Mouse (Mus musculus): ENCODE data around the gene Tbx2. TPM values are rescaled to one million over a fixed set of nuclear protein-coding genes. Genes with fewer than 3 reads are reported as not detected.

Tbx2 gene
- polyA plus RNA-seq, 1 experiment: 5.0 TPM

DNA sequence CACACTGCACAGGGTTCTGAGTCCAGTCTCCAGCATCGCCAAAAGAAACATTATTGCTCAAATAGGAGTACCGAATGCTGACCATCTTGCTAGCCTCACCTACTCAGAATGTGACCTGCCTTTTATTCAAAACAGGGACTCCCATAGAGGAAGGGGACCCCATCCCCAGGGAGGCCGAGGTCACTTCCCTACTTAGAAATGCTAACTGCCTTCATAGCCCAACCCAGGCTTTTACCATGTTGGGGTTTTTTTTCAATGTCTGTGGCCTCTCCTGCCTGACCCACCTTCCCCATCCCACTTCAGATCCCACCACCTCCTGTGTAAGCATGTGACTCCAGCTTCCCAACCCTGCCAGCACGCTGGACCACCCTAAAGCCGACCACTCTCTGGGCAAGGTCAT, 20.7 kb upstream of the Tbx2 start:
- no peak overlapping the region for H3K4me3 ChIP-seq (ENCODE audit: extremely low read depth, insufficient read depth, insufficient read length)
- H3K27ac ChIP-seq (ENCODE audit: insufficient read depth, low read length): no peak overlapping the region
- no peaks in the 10 kb centered on the region for H3K27me3 ChIP-seq (ENCODE audit: control insufficient read depth, insufficient read depth, low read length)
- WGBS: 74% methylated on average over 5 of the region's 5 CpGs
- H3K4me1 ChIP-seq (ENCODE audit: control insufficient read depth, insufficient read depth, insufficient read length): peaks cover 13% of the 10 kb centered on the region; the same call in 1 of the 2 replicates
- no peak for DNase-seq (ENCODE audit: low read depth in 1 of 2, low spot score in 2 of 2)
- no peaks in the 10 kb centered on the region for H3K36me3 ChIP-seq (ENCODE audit: control insufficient read depth, insufficient read depth, low read length)
- TF ChIP-seq POLR2A (IDR thresholded peaks at IDR 0.05; ENCODE audit: low read depth, low read length) (no peak), CTCF (IDR thresholded peaks at IDR 0.05; ENCODE audit: extremely low read depth, insufficient read depth, insufficient read length, insufficient replicate concordance) (no peak)

DNA sequence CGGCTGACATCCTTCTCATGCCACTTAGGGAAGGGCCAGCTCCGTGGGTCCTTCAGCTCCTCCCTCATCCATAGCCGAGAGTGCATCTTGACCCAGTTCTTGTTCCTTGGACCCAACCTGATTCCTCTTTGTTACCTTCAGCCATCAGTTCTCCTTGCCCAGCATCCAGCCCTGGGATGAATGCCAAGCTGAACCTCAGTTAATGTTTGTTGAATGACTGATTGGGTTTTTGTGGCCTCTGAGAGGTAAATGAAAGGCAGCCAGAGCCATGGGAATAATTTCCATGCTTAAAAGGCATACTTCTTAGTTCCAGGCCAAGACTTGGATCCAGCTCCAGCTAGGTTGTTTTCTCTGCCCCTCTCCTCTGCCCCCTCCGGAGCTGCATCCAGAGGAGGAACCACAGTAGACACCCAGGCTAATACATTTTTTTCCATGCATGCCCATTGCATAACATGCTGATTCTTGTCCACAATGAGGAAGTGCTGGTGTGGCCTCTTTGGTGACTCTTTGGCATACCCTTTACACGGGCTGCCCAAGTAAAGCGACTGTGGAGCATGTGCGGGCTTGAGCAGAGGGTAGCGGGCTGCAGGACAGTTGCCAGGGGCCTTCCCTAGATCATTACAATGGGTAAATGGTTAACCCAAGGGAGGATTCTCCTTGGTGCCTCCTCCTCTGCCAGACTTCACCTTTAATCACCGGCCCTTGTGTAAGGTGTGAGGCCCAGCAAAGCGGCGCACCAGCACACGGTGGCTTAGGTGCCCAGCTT, 20.0 kb upstream of the Tbx2 start:
- Histone ChIP-seq H3K4me1 (ENCODE audit: control insufficient read depth, insufficient read depth, insufficient read length) (peaks cover 13% of the 10 kb centered on the region; the same call in 1 of the 2 replicates), H3K4me3 (ENCODE audit: extremely low read depth, insufficient read depth, insufficient read length) (no peak overlapping the region), H3K27ac (ENCODE audit: insufficient read depth, low read length) (no peak overlapping the region), H3K27me3 (ENCODE audit: control insufficient read depth, insufficient read depth, low read length) (no peaks in the 10 kb centered on the region), H3K36me3 (ENCODE audit: control insufficient read depth, insufficient read depth, low read length) (no peaks in the 10 kb centered on the region)
- TF ChIP-seq POLR2A (IDR thresholded peaks at IDR 0.05; ENCODE audit: low read depth, low read length) (no peak), CTCF (IDR thresholded peaks at IDR 0.05; ENCODE audit: extremely low read depth, insufficient read depth, insufficient read length, insufficient replicate concordance) (no peak)
- no peak for DNase-seq (ENCODE audit: low read depth in 1 of 2, low spot score in 2 of 2)
- 79% methylated on average over 12 of the region's 12 CpGs for WGBS

DNA sequence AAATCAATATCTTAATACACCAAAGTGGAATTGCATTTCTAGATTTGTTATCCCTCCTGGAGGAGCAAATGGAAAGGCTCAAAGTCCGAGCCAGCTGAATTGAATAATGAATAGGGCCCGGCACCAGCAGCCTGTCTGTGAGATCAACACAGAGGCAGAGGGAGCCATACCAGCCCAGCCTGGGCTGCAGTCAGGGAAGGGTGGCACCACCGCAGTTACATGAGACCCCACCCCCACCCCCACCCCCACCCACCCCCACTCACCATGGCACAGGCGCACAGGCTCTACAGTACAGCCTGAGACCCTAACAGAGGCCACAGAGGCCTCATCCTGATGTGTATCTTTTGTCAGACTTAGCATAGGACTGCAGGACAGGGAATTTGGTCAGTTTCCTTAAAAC, 17.7 kb upstream of the Tbx2 start:
- 81% methylated on average over 4 of the region's 4 CpGs for WGBS
- H3K27me3 ChIP-seq (ENCODE audit: control insufficient read depth, insufficient read depth, low read length): no peaks in the 10 kb centered on the region
- no peak overlapping the region for H3K27ac ChIP-seq (ENCODE audit: insufficient read depth, low read length)
- H3K36me3 ChIP-seq (ENCODE audit: control insufficient read depth, insufficient read depth, low read length): no peaks in the 10 kb centered on the region
- H3K4me3 ChIP-seq (ENCODE audit: extremely low read depth, insufficient read depth, insufficient read length): no peak overlapping the region
- TF ChIP-seq CTCF (IDR thresholded peaks at IDR 0.05; ENCODE audit: extremely low read depth, insufficient read depth, insufficient read length, insufficient replicate concordance) (no peak), POLR2A (IDR thresholded peaks at IDR 0.05; ENCODE audit: low read depth, low read length) (no peak)
- H3K4me1 ChIP-seq (ENCODE audit: control insufficient read depth, insufficient read depth, insufficient read length): peaks cover 13% of the 10 kb centered on the region; the same call in 1 of the 2 replicates
- no peak for DNase-seq (ENCODE audit: low read depth in 1 of 2, low spot score in 2 of 2)

DNA sequence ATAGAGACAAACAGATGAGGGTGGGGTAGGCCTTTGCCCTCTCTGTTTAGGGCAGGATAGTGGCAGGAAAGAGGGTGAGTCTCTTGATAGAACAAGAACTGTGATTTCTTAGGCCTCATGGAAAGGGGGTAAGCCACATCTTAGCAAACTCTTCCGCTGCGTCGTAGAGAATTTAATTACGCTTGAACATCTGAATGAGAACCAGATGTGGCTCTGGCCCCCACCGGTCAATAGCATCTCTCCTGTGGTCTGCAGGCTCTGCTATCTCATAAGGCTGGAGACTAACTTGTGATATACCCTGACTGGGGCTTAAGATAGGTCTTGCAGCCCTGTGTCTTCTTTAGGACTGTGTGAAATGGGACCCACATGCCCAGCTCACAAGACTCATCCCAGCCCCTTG, 15.9 kb upstream of the Tbx2 start:
- no peak for DNase-seq (ENCODE audit: low read depth in 1 of 2, low spot score in 2 of 2)
- H3K36me3 ChIP-seq (ENCODE audit: control insufficient read depth, insufficient read depth, low read length): no peaks in the 10 kb centered on the region
- H3K4me1 ChIP-seq (ENCODE audit: control insufficient read depth, insufficient read depth, insufficient read length): peaks cover 6% of the 10 kb centered on the region; the same call in 1 of the 2 replicates
- H3K27ac ChIP-seq (ENCODE audit: insufficient read depth, low read length): no peak overlapping the region
- no peak overlapping the region for H3K4me3 ChIP-seq (ENCODE audit: extremely low read depth, insufficient read depth, insufficient read length)
- no peak for TF ChIP-seq POLR2A (IDR thresholded peaks at IDR 0.05; ENCODE audit: low read depth, low read length)
- TF ChIP-seq CTCF (IDR thresholded peaks at IDR 0.05; ENCODE audit: extremely low read depth, insufficient read depth, insufficient read length, insufficient replicate concordance): no peak
- 95% methylated on average over 5 of the region's 5 CpGs for WGBS
- no peaks in the 10 kb centered on the region for H3K27me3 ChIP-seq (ENCODE audit: control insufficient read depth, insufficient read depth, low read length)

DNA sequence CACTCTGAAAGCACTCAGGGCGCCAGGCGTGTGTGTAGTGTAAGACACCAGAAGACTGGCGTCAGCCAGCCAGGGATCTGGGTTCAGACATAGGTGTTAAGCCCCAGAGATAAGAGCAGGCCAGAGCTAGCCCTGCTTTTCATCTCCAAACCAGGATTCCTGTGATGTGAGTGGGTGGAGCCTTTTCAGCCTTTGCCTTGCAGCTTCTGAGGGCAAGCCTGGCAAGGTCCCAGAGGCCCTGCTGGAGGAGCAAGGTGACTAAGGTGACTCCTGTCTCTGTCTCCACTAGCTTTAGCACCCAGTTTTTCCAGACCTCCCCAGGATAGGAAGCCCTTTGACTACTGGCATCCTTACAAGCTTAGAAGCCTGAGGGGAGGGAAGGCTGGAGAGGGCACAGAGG, 13.9 kb upstream of the Tbx2 start:
- TF ChIP-seq CTCF (IDR thresholded peaks at IDR 0.05; ENCODE audit: extremely low read depth, insufficient read depth, insufficient read length, insufficient replicate concordance) (no peak), POLR2A (IDR thresholded peaks at IDR 0.05; ENCODE audit: low read depth, low read length) (no peak)
- no peak for DNase-seq (ENCODE audit: low read depth in 1 of 2, low spot score in 2 of 2)
- H3K27me3 ChIP-seq (ENCODE audit: control insufficient read depth, insufficient read depth, low read length): no peaks in the 10 kb centered on the region
- no peak overlapping the region for H3K4me3 ChIP-seq (ENCODE audit: extremely low read depth, insufficient read depth, insufficient read length)
- 86% methylated on average over 3 of the region's 3 CpGs for WGBS
- H3K4me1 ChIP-seq (ENCODE audit: control insufficient read depth, insufficient read depth, insufficient read length): no peaks in the 10 kb centered on the region
- H3K27ac ChIP-seq (ENCODE audit: insufficient read depth, low read length): no peak overlapping the region
- H3K36me3 ChIP-seq (ENCODE audit: control insufficient read depth, insufficient read depth, low read length): no peaks in the 10 kb centered on the region

DNA sequence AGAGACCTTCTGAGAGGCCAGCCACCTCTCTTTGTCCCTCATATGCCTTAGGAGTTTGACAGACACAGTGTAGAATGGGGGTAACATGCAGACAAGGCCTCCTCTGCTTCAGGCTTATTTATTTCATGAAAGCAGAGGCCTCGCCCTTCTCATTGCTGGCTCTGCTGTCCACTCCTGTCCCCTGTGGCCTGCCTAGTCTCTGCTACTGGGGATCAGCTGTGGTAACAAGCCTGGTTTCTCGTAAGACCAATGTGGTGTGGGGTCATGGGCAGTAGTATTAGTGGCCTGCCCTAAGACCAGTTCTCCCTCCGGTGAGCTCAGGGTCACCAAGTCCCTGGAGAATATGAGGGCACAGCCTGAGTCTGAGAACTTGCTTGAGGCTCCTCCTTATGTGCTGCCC, 11.4 kb upstream of the Tbx2 start:
- no peak overlapping the region for H3K27ac ChIP-seq (ENCODE audit: insufficient read depth, low read length)

DNA sequence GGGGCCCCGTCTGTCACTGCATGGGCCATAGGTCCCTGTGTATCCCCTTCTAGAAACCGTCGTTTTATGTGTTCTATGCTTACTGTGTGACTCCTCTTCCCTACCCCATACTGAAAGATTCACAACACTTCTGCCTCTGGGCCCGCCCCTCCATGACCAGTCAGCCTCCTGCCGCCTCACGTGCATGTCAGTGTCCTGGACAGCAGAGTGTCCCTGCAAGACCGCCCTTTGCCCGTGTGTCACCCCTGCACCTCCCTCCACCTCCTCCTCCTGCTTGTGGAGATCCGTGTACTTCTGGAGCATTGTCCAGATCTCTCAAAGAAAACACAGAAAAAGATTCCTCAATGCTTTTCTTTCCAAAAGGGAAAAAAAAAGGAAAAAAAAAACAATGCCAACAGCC, 10.7 kb upstream of the Tbx2 start:
- no peak overlapping the region for H3K4me3 ChIP-seq (ENCODE audit: extremely low read depth, insufficient read depth, insufficient read length)
- no peak overlapping the region for H3K27ac ChIP-seq (ENCODE audit: insufficient read depth, low read length)
- WGBS: 84% methylated on average over 9 of the region's 9 CpGs
- no peak for DNase-seq (ENCODE audit: low read depth in 1 of 2, low spot score in 2 of 2)
- H3K4me1 ChIP-seq (ENCODE audit: control insufficient read depth, insufficient read depth, insufficient read length): no peaks in the 10 kb centered on the region
- H3K27me3 ChIP-seq (ENCODE audit: control insufficient read depth, insufficient read depth, low read length): no peaks in the 10 kb centered on the region
- TF ChIP-seq POLR2A (IDR thresholded peaks at IDR 0.05; ENCODE audit: low read depth, low read length) (no peak), CTCF (IDR thresholded peaks at IDR 0.05; ENCODE audit: extremely low read depth, insufficient read depth, insufficient read length, insufficient replicate concordance) (no peak)
- no peaks in the 10 kb centered on the region for H3K36me3 ChIP-seq (ENCODE audit: control insufficient read depth, insufficient read depth, low read length)

More for the DNA sequence above, 11.4 kb upstream of the Tbx2 start:
- no peak overlapping the region for H3K4me3 ChIP-seq (ENCODE audit: extremely low read depth, insufficient read depth, insufficient read length)
- H3K4me1 ChIP-seq (ENCODE audit: control insufficient read depth, insufficient read depth, insufficient read length): no peaks in the 10 kb centered on the region
- no peaks in the 10 kb centered on the region for H3K27me3 ChIP-seq (ENCODE audit: control insufficient read depth, insufficient read depth, low read length)
- no peak for TF ChIP-seq CTCF (IDR thresholded peaks at IDR 0.05; ENCODE audit: extremely low read depth, insufficient read depth, insufficient read length, insufficient replicate concordance)
- no peak for TF ChIP-seq POLR2A (IDR thresholded peaks at IDR 0.05; ENCODE audit: low read depth, low read length)
- no peak for DNase-seq (ENCODE audit: low read depth in 1 of 2, low spot score in 2 of 2)
- 92% methylated on average over 3 of the region's 3 CpGs for WGBS
- H3K36me3 ChIP-seq (ENCODE audit: control insufficient read depth, insufficient read depth, low read length): no peaks in the 10 kb centered on the region
